Mouse (Mus musculus) heart, postnatal 36 days (tissue): ENCODE data around the gene 2310022A10Rik. TPM values are rescaled to one million over a fixed set of nuclear protein-coding genes. Genes with fewer than 3 reads are reported as not detected.

ENCODE experiments used
- DNase-seq, 2 experiments: peaks; one replicate each; pipeline ENCODE4 v3.0.0; 2021 to 2022
- intact Hi-C: fragments of 180-260 bp; cut with DNase I; formaldehyde crosslinking; loops from one replicate; pipeline ENCODE4 v1.15.1; 2025
- total RNA-seq, 2 experiments: library from RNA; stranded (reverse); gene quantifications; 2 replicates each; pipeline ENCODE4 v1.2.3; 2021

Gene 2310022A10Rik
- total RNA-seq, 2 experiments from 2014 or later: 67.6 to 69.0 TPM

- intact Hi-C loops: no loop called here
- DNase-seq: no peak
Measured at GRCm38 (mm10) chr7:27586861-27587260, 33.8 kb downstream of the 2310022A10Rik start.

DNA sequence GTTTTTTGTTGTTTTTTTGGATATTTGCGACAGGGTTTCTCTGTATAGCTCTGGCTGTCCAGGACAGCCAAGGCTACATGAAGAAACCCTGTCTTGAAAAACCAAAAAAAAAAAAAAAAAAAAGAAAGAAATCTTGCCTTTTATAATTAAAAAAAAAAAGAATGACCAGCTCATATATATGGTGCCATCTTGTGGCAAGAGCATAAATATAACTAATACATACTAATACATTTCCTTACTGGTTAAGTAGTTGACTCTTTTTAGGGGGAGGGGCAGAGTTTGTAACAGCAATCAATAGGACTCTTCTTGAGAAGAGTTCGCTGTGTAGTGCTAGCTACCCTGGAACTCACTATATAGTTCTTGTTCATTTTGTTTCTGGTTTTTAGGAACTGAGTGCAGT, 34.7 kb downstream of the 2310022A10Rik start:
- DNase-seq: no peak
- intact Hi-C loops: no loop called here

- intact Hi-C loops: loop anchor here (5.0 kb wide), 2 partner anchors 97 to 253 kb away; partner anchors contain the start of genes Ltbp4 and Zfp607b
- no peak for DNase-seq
Measured at GRCm38 (mm10) chr7:27590088-27590487, 37.1 kb downstream of the 2310022A10Rik start.

DNA sequence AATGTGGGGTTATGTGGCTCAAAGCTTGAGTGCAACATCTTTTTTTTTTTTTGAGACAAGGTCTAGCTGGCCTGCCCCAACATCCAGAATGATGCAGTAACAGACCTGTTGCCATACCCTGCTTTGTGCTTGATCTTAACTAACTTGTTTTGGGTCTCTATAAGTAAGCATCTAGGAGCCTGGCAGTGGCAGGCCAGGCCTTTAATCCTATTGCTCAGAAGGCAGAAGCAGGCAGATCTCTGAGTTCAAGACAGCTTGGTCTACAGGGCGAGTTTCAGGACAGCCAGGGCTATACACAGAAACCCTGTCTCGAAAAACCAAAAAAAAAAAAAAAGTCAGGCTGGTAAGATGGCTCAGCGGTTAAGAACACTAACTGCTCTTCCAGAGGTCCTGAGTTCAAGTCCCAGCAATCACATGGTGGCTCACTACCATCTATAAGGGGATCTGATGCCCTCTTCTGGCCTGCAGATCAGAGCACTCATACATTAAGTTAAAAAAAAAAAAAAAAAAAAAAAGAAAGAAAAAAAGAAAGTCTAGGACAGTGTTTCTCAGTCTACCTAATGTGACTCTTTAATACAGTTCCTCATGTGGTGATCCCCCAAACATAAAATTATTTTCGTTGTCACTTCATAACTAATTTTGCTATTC, 37.7 kb downstream of the 2310022A10Rik start:
- intact Hi-C loops: loop anchor here (5.0 kb wide), 2 partner anchors 97 to 253 kb away; partner anchors contain the start of genes Ltbp4 and Zfp607b
- DNase-seq: no peak

GRCm38 (mm10) chr7:27591266-27592216, 38.5 kb downstream of the 2310022A10Rik start, which contains the start of gene Akt2:
TSS of gene Akt2 (plus strand) at chr7:27591552.
- intact Hi-C loops: loop anchor here (2.0 to 5.0 kb wide), 3 partner anchors 15 to 254 kb away; partner anchors contain the start of genes Ltbp4 and Zfp607b
- DNase-seq: peak; percentile 88

GRCm38 (mm10) chr7:27592217-27592929, 39.3 kb downstream of the 2310022A10Rik start:
- intact Hi-C loops: loop anchor here (2.0 to 5.0 kb wide), 3 partner anchors 14 to 255 kb away; partner anchors contain the start of genes Ltbp4 and Zfp607b
- no peak for DNase-seq

DNA sequence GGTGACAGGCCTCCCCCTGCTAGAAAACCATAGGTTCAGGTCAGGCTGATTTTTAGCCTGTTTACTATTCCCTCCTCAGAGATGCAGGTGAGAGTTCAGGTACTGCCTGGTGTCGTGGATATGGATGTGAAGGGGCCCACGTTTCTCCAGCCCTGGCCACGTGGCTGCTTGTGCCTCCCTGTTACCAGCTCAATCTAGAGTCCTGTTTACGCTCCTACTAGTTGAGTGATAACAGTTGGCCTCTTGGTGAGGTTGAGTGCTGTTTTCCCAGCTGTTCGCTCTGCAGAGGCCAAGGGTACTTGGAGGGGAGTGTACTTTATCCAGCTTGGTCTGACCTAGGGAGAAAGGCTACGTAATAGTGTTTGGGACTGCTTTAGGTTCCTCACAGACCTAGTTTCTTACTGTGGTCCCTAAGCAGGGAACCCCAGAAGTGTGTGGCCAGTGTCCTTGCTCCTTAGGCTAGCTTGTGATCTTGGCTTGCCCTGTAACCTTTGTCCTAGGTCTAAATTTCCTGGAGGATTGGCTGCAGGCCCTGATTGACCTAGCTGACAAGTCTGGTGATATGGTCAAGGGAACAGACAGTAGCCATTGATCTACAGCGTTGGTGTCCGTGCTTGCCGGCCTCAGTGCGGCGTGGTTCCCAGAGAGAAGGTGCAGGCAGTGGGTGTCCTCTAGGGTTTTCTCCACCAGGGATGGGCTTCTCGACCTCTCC, 40.1 kb downstream of the 2310022A10Rik start:
- intact Hi-C loops: loop anchor here (2.0 to 5.0 kb wide), 3 partner anchors 14 to 256 kb away; partner anchors contain the start of genes Ltbp4 and Zfp607b
- peak in 1 of 2 experiments; percentile 27 for DNase-seq

DNA sequence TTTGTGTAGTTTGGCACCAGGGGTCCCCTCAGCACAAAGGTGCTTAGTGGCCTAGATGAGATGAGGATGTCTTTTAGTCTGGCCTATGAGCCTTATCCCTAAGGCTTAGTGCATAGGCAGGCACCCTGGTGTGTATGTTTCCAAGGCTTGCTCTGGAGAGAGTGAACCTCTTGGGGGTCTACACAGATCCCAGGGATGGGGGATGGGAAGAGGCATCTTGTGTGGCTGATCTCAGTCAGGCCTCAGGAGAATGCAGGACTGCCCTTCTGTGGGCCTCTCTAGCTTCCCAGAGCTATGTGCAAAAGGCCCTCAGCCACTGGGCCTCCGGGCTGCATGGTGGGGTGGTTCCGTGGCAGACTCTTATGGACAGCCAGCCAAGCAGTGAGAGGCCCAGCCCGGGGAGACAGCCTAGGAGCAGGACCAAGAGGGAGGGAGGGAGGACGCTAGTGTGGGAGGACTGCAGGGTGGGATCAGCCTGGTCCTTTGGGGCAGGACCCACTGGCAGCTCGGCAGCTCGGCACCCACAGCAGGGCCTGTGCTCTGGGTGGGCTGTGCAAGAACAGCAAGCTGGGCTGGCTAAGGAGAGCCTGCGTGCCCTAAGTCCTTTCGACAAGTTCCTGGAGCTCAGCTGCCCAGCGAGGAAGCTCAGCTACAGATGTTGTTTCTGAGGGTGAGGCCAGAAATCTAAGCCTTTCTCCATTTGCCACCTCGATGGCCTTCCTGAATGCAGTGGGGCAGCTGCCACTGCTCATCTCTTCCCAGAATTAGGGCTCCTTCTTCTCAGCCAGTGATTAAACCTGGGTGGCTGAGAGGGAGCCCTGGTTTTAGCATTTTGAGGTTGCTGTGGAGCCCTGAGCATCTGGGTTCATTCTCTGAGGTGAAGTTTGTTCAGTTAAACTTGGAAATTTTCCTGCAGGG, 43.8 kb downstream of the 2310022A10Rik start:
- peak; percentile 44 to 60 for DNase-seq
- intact Hi-C loops: no loop called here

DNA sequence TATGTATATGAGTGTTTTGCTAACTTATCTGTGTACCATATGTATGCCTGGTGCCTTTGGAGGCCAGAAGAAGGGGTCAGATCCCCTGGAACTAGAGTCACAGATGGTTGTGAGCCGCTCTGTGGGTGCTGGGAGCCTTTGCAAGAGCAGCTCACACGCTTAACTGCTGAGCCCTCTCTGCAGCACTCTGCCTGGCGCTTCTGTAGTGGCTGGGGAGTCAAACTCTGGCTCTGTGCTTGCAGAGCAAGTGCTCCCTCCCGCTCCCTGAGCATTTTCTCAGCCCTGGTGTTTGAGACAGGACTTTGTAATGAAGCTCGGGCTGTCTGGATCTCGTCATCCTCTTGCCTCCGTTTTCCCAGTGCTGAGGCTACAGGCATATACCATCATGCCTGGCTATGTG, 45.0 kb downstream of the 2310022A10Rik start:
- intact Hi-C loops: no loop called here

GRCm38 (mm10) chr7:27601628-27602027, 48.6 kb downstream of the 2310022A10Rik start:
- no peak for DNase-seq
- intact Hi-C loops: no loop called here

More for the DNA sequence above, 45.0 kb downstream of the 2310022A10Rik start:
- no peak for DNase-seq

GRCm38 (mm10) chr7:27602161-27602560, 49.1 kb downstream of the 2310022A10Rik start:
- intact Hi-C loops: no loop called here
- no peak for DNase-seq

DNA sequence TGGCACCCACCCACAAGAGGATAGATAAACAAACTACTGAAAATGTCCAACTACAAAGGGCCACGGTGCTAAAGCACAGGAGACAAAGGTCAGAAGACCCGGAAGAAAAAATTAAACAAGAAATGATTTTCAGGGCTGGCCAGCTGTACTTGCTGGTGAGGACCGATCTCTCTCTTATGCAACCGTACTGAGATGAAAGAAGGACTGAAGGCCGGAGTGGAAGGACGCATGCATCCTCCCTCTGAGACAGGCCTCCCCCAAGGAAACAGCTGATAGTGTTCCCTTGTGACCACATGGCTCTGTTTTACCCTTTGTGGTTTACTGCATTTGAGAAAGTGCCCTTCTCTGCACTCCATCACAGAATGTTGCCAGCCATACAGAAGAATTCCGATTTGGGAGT, 49.8 kb downstream of the 2310022A10Rik start:
- intact Hi-C loops: no loop called here
- DNase-seq: no peak

DNA sequence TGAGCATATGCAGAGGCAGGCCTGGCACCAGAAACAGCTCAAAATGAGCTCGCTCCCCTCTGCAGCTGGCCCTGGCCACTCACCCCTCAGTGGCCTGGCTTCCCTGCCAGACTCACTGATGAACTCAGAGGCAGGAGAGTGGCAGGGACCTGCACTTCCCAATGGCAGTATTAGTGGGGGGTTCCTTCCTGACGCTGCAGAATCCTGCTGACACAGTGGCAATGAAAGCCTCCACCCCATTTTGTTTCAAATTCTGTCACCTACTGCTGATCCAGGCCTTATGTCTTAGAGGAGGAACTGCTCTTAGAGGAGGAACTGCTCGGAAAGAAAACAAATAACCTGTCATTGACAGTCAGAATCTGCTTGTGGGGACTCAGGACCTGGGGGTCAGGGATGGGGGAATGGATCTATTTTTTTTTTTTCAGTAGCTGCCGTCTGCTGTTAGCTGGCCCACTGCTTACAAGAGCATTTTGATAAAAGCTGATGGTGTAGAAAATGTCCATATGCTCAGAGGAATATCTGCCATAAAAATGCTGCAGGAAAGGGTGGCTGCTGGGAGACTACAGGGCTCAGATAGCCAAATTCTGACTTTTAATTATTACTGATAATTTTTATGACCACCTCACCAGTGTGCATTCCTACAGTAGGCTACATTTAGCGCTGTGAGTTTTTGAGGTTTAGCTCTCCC, 51.8 kb downstream of the 2310022A10Rik start:
- no peak for DNase-seq
- intact Hi-C loops: no loop called here

DNA sequence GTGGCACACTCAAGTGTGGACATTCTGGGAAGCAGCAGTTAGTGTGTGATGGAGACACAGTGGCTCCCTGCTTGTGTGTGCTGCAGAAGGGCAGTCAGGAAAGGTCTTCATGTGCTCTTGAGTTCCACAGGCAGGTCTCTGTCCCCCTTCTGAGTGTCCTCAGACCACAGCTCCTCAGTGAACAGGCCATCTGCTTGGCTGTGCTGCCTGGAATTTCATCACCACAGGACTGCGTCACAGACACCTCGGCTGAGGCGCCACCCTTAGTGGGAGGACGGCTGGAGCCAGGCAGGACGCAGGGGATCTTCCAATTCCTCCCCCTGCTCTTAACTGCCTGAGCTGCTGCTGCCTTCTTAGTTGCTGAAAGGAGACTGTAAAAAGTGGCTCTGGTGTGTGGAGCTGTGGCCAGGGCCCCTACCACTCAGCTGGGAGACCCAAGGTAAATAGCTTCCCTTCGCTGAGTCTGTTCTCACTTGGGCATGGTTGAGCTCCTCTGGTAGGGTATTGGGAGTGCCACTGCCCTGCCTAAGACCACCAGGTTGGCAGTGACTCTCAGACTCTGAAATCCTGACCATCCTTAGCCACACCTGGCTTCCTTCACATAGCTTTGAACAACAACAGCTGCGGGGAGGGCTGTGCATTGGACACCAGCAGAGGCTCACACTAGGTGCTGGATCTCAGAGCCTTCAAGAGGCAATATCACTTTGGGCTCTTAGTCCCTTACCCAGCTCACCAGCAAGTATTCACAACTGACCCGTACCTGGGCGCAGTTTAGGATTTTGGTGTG, 52.7 kb downstream of the 2310022A10Rik start:
- peak; percentile 70 to 72 for DNase-seq
- intact Hi-C loops: loop anchor here (2.0 kb wide), 1 partner anchor 13 kb away; no protein-coding TSS in a partner anchor

DNA sequence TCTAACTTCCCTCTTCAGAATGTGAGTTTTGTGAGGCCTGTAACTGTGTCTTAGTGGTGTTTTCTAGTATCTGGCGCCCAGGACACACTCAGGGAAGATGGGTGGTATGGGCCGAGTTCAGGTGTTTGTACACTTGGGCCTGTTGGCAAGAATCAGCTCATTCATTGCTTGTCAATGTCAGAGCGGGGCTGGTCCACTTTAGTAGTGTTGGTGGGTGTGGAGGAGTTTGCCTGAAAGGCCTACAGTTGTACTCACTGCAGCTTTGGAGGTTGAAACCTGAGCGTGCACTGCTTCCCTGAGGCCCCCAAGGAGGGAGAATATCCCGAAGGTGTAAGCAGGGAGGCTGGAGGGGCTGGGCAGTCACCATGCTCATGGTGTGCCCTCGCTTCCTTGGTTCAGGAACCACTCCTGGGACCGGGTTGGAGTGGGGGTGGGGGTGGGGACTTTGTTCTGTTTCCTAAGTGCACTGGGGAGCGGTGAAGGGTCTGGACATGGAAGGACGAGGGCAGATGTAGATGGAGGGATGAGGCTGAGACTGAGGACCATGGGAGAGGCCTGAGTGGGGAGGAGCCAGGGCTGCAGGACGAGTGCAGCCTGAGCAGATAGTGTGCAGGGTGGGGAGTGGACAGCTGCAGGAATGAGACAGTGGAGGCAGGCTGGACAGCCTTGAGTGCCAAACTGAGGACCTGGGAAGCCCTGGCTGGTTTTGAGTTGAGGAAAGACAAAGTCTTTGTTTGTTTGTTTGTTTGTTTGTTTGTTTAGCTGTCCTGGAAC, 53.6 kb downstream of the 2310022A10Rik start:
- no peak for DNase-seq
- intact Hi-C loops: loop anchor here (2.0 kb wide), 1 partner anchor 14 kb away; no protein-coding TSS in a partner anchor

DNA sequence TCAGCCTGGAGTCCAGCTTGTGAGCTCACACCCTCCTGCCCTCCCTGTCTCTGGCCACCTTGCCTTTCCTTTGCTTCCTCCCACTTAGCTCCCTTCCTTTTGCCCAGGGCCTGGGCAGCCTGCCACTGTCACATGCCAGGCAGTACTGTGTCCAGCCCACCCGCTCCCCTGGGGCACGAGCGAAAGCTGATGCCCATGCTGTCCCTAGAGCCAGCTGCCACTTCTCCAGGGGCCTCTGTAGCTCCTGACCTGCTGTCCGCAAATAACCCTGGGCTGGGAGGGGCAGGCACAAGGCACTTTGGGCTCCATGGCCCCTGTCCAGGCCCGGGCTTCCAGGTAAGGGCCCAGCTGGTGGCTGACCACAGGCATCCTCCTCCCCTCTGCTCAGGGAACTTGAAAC, 54.5 kb downstream of the 2310022A10Rik start:
- peak; percentile 73 to 78 for DNase-seq
- intact Hi-C loops: loop anchor here (2.0 kb wide), 1 partner anchor 15 kb away; no protein-coding TSS in a partner anchor
